Mouse (Mus musculus) lung, embryonic 16.5 days (tissue): ENCODE data around the gene Enkur. TPM values are rescaled to one million over a fixed set of nuclear protein-coding genes. Genes with fewer than 3 reads are reported as not detected.

ENCODE experiments used
- ATAC-seq: fragments of 200-750 bp; cut with Nextera tagmentation; 2 replicates; pipeline ENCODE4 v1.8.0; 2017; ENCODE audit warnings: low read depth, mild to moderate bottlenecking, moderate library complexity
- H3K27ac ChIP-seq: fragments of 300-500 bp; sonication (generic); 2 replicates; pipeline ENCODE4 v1.5.1; 2014; ENCODE audit warnings: mild to moderate bottlenecking, control low read depth, low read length
- H3K27me3 ChIP-seq: fragments of 300-500 bp; sonication (generic); 2 replicates; pipeline ENCODE4 v1.6.1; 2014; ENCODE audit warnings: low read depth, low read length, mixed read lengths; ENCODE audit not compliant: control insufficient read depth, insufficient read depth
- H3K36me3 ChIP-seq: fragments of 300-500 bp; sonication (generic); 2 replicates; pipeline ENCODE4 v1.6.1; 2014; ENCODE audit warnings: low read length; ENCODE audit not compliant: control insufficient read depth, insufficient read depth
- H3K4me1 ChIP-seq: fragments of 300-500 bp; sonication (generic); replicated peaks from 2 replicates; pipeline ENCODE4 v1.6.1; 2014; ENCODE audit warnings: low read length, mixed read lengths; ENCODE audit not compliant: control insufficient read depth, insufficient read depth
- H3K4me2 ChIP-seq: fragments of 300-500 bp; sonication (generic); 2 replicates; pipeline ENCODE4 v1.6.1; 2014; ENCODE audit warnings: low read depth, low read length, control low read depth
- H3K4me3 ChIP-seq: fragments of 300-500 bp; sonication (generic); 2 replicates; pipeline ENCODE4 v1.5.1; 2014; ENCODE audit warnings: mild to moderate bottlenecking, low read length, control low read depth
- H3K9ac ChIP-seq: fragments of 300-500 bp; sonication (generic); 2 replicates; pipeline ENCODE4 v1.6.1; 2014; ENCODE audit warnings: low read length, control low read depth
- H3K9me3 ChIP-seq: fragments of 300-500 bp; sonication (generic); 2 replicates; pipeline ENCODE4 v1.6.1; 2016; ENCODE audit warnings: low read length; ENCODE audit not compliant: control insufficient read depth
- WGBS: fragments of 180-500 bp; shearing (Covaris S2); extraction: QIAGEN DNeasy Blood & Tissue Kit; methylation state at CpG from one replicate; pipeline ENCODE4 v1.1.7; 2014; 5-methylcytosine and 5-hydroxymethylcytosine counted together
- polyA plus RNA-seq: library from polyadenylated mRNA; unstranded; fragments of >200 nt; fragmentation: Nextera tagmentation; extraction: Ambion mirVana; gene quantifications from 2 replicates; pipeline ENCODE4 v1.2.1, GENCODE M21; 2015

The Enkur gene
- polyA plus RNA-seq, 1 experiment from 2014 or later, result 6.3 TPM

GRCm38 (mm10) chr2:21164296-21164695 is 40.9 kb downstream of the Enkur start:
- 74% methylated on average over 8 of the region's 8 CpGs for WGBS
- Histone ChIP-seq H3K9me3 (no peaks in the 10 kb centered on the region), H3K27ac (no peak overlapping the region), H3K9ac (no peak overlapping the region), H3K4me3 (no peak overlapping the region), H3K36me3 (no peaks in the 10 kb centered on the region), H3K4me2 (no peak overlapping the region), H3K27me3 (no peaks in the 10 kb centered on the region), H3K4me1 (no peaks in the 10 kb centered on the region)
- ATAC-seq, result no peak

GRCm38 (mm10) chr2:21153469-21153868 is 51.7 kb downstream of the Enkur start:
- 87% methylated on average over 3 of the region's 3 CpGs for WGBS
- H3K9me3 ChIP-seq, result no peaks in the 10 kb centered on the region
- H3K4me1 ChIP-seq, result no peaks in the 10 kb centered on the region
- H3K9ac ChIP-seq, result no peak overlapping the region
- no peaks in the 10 kb centered on the region for H3K27me3 ChIP-seq
- H3K4me3 ChIP-seq, result no peak overlapping the region
- no peak overlapping the region for H3K27ac ChIP-seq
- no peak for ATAC-seq
- H3K4me2 ChIP-seq, result no peak overlapping the region
- H3K36me3 ChIP-seq, result no peaks in the 10 kb centered on the region

GRCm38 (mm10) chr2:21147169-21147568 is 58.0 kb downstream of the Enkur start:
- H3K4me1 ChIP-seq, result peaks cover 6% of the 10 kb centered on the region
- no peaks in the 10 kb centered on the region for H3K36me3 ChIP-seq
- H3K9ac ChIP-seq, result no peak overlapping the region
- H3K27me3 ChIP-seq, result no peaks in the 10 kb centered on the region
- H3K27ac ChIP-seq, result no peak overlapping the region
- no peaks in the 10 kb centered on the region for H3K9me3 ChIP-seq
- WGBS, result 49% methylated on average over 4 of the region's 4 CpGs
- no peak overlapping the region for H3K4me3 ChIP-seq
- peak; percentile 72 for ATAC-seq
- H3K4me2 ChIP-seq, result no peak overlapping the region

GRCm38 (mm10) chr2:21146486-21146885 is 58.7 kb downstream of the Enkur start:
- Histone ChIP-seq H3K9me3 (no peaks in the 10 kb centered on the region), H3K27me3 (no peaks in the 10 kb centered on the region), H3K4me1 (peaks cover 6% of the 10 kb centered on the region), H3K4me2 (no peak overlapping the region), H3K4me3 (no peak overlapping the region), H3K9ac (no peak overlapping the region), H3K36me3 (no peaks in the 10 kb centered on the region), H3K27ac (no peak overlapping the region)
- 56% methylated on average over 6 of the region's 6 CpGs for WGBS
- ATAC-seq, result no peak

GRCm38 (mm10) chr2:21142616-21143015 is 62.5 kb downstream of the Enkur start:
- no peak overlapping the region; the same call in 1 of the 2 replicates for H3K9ac ChIP-seq

GRCm38 (mm10) chr2:21142204-21142580 is 63.0 kb downstream of the Enkur start:
- Histone ChIP-seq H3K4me2 (peak overlapping the region; percentile 100), H3K27me3 (no peaks in the 10 kb centered on the region), H3K27ac (peak overlapping the region; percentile 55), H3K4me3 (peak overlapping the region; percentile 65), H3K9ac (peak overlapping the region; percentile 65), H3K9me3 (peaks cover 9% of the 10 kb centered on the region; the same call in 1 of the 2 replicates), H3K4me1 (peaks cover 8% of the 10 kb centered on the region), H3K36me3 (0 out of 2 replicates have a peak, but pooled peaks cover 2% of the 10 kb centered on the region)
- WGBS, result under 1% methylated on average over 15 of the region's 15 CpGs
- ATAC-seq, result peak; percentile 83

More at GRCm38 (mm10) chr2:21142616-21143015, 62.5 kb downstream of the Enkur start:
- Histone ChIP-seq H3K9me3 (peaks cover 9% of the 10 kb centered on the region; the same call in 1 of the 2 replicates), H3K27ac (no peak overlapping the region), H3K36me3 (0 out of 2 replicates have a peak, but pooled peaks cover 2% of the 10 kb centered on the region), H3K4me1 (peaks cover 8% of the 10 kb centered on the region), H3K4me3 (peak overlapping the region; percentile 65), H3K4me2 (peak overlapping the region; percentile 100), H3K27me3 (no peaks in the 10 kb centered on the region)
- WGBS, result 11% methylated on average over 2 of the region's 2 CpGs
- ATAC-seq, result 0 out of 2 replicates have a peak, but pooled peaks have one; percentile 2

- peak; percentile 76 for ATAC-seq
- H3K4me1 ChIP-seq, result peaks cover 8% of the 10 kb centered on the region
- peak overlapping the region; percentile 65 for H3K9ac ChIP-seq
- H3K4me2 ChIP-seq, result peak overlapping the region; percentile 100
- peaks cover 9% of the 10 kb centered on the region; the same call in 1 of the 2 replicates for H3K9me3 ChIP-seq
- H3K27ac ChIP-seq, result peak overlapping the region; percentile 55
- H3K36me3 ChIP-seq, result 0 out of 2 replicates have a peak, but pooled peaks cover 2% of the 10 kb centered on the region
- H3K27me3 ChIP-seq, result no peaks in the 10 kb centered on the region
- H3K4me3 ChIP-seq, result peak overlapping the region; percentile 65
- 1% methylated on average over 29 of the region's 46 CpGs for WGBS
Measured at GRCm38 (mm10) chr2:21141520-21142203, 63.5 kb downstream of the Enkur start.

- Histone ChIP-seq H3K27me3 (no peaks in the 10 kb centered on the region), H3K9ac (peak overlapping the region; percentile 65), H3K4me1 (peaks cover 8% of the 10 kb centered on the region), H3K4me3 (peak overlapping the region; percentile 65), H3K9me3 (peaks cover 9% of the 10 kb centered on the region; the same call in 1 of the 2 replicates), H3K36me3 (0 out of 2 replicates have a peak, but pooled peaks cover 2% of the 10 kb centered on the region), H3K27ac (peak overlapping the region; percentile 55), H3K4me2 (peak overlapping the region; percentile 100)
- 22% methylated on average over 7 of the region's 7 CpGs for WGBS
- peak; percentile 16; the same call in 1 of the 2 replicates for ATAC-seq
Measured at GRCm38 (mm10) chr2:21141189-21141519, 64.0 kb downstream of the Enkur start.
